Mouse (Mus musculus) liver, adult 2 months (tissue): ENCODE measurements at regions not wholly inside any gene's neighbourhood (a gene's known extent, or its start where the extent isn't known, plus 50 kb on each side); places are given as distances from the start of the nearest gene placed in this dataset.
A peak's percentile ranks its signal among the peaks of the same experiment; 100 is the strongest.

Experiments used
- DNase-seq: peaks from one replicate; pipeline ENCODE4 v3.0.0-alpha.2; 2011; ENCODE audit warnings: low read depth, low spot score; ENCODE audit errors: extremely low read depth
- H3K27ac ChIP-seq: fragments of 200-500 bp; replicated peaks from 2 replicates; pipeline ENCODE4 v1.5.1; 2012; ENCODE audit warnings: low read depth, mild to moderate bottlenecking, control low read depth, inconsistent platforms, low read length; ENCODE audit not compliant: insufficient read depth
- H3K27me3 ChIP-seq: fragments of 200-500 bp; 2 replicates; pipeline ENCODE4 v1.6.1; 2012; ENCODE audit warnings: mild to moderate bottlenecking, moderate library complexity, low read length, inconsistent platforms; ENCODE audit not compliant: control insufficient read depth, insufficient read depth
- H3K36me3 ChIP-seq: fragments of 200-500 bp; 2 replicates; pipeline ENCODE4 v1.6.1; 2012; ENCODE audit warnings: low read length, inconsistent platforms; ENCODE audit not compliant: control insufficient read depth, insufficient read depth
- H3K4me1 ChIP-seq: fragments of 200-500 bp; 2 replicates; pipeline ENCODE4 v1.6.1; 2011; ENCODE audit warnings: low read length; ENCODE audit not compliant: control insufficient read depth, insufficient read depth
- H3K4me3 ChIP-seq: fragments of 200-500 bp; 2 replicates; pipeline ENCODE4 v1.5.1; 2011; ENCODE audit warnings: low read depth, mild to moderate bottlenecking, control low read depth, low read length, moderate library complexity; ENCODE audit not compliant: insufficient read depth
- H3K79me2 ChIP-seq: fragments of 200-500 bp; 2 replicates; pipeline ENCODE4 v1.6.1; 2012; ENCODE audit warnings: inconsistent platforms, mild to moderate bottlenecking, low read length, moderate library complexity; ENCODE audit not compliant: control insufficient read depth, insufficient read depth
- H3K9ac ChIP-seq: fragments of 200-500 bp; 2 replicates; pipeline ENCODE4 v1.6.1; 2012; ENCODE audit warnings: low read depth, mild to moderate bottlenecking, control low read depth, inconsistent platforms, low read length
- CTCF ChIP-seq: fragments of 200-500 bp; IDR thresholded peaks from 2 replicates; pipeline ENCODE4 v1.5.1; 2011; ENCODE audit warnings: low read depth, low read length, control low read depth
- POLR2A ChIP-seq: fragments of 200-500 bp; IDR thresholded peaks from 2 replicates; pipeline ENCODE4 v1.6.1; 2011; ENCODE audit warnings: low read length, control low read depth; ENCODE audit not compliant: insufficient read depth; ENCODE audit errors: extremely low read depth
- WGBS: fragments of 180-500 bp; shearing (Covaris S2); methylation state at CpG from one replicate; pipeline ENCODE4 v1.1.7; 2018; 5-methylcytosine and 5-hydroxymethylcytosine counted together

GRCm38 (mm10) chr6:49999365-49999764, 110.7 kb upstream of the Mpp6 start:
- 91% methylated on average over 11 of the region's 11 CpGs for WGBS
- Histone ChIP-seq H3K27ac (no peak overlapping the region), H3K4me1 (no peaks in the 10 kb centered on the region), H3K9ac (no peak overlapping the region), H3K79me2 (no peaks in the 10 kb centered on the region), H3K27me3 (peaks cover 3% of the 10 kb centered on the region; the same call in 1 of the 2 replicates), H3K36me3 (no peaks in the 10 kb centered on the region), H3K4me3 (no peak overlapping the region)
- TF ChIP-seq POLR2A = no peak
- TF ChIP-seq CTCF = no peak
- DNase-seq = no peak

- no peak for DNase-seq
- H3K27me3 ChIP-seq = 0 out of 2 replicates have a peak, but pooled peaks cover 2% of the 10 kb centered on the region
- H3K79me2 ChIP-seq = no peaks in the 10 kb centered on the region
- no peak for TF ChIP-seq POLR2A
- TF ChIP-seq CTCF = no peak
- 90% methylated on average over 4 of the region's 4 CpGs for WGBS
- no peaks in the 10 kb centered on the region for H3K36me3 ChIP-seq
- H3K4me1 ChIP-seq = no peaks in the 10 kb centered on the region
- H3K4me3 ChIP-seq = no peak overlapping the region
- H3K27ac ChIP-seq = no peak overlapping the region
- H3K9ac ChIP-seq = no peak overlapping the region
Observed at GRCm38 (mm10) chr6:50008074-50008473, 102.0 kb upstream of the Mpp6 start.

- no peaks in the 10 kb centered on the region for H3K79me2 ChIP-seq
- no peak for DNase-seq
- no peak overlapping the region for H3K27ac ChIP-seq
- no peak overlapping the region for H3K4me3 ChIP-seq
- H3K27me3 ChIP-seq = 0 out of 2 replicates have a peak, but pooled peaks cover 2% of the 10 kb centered on the region
- no peak for TF ChIP-seq POLR2A
- TF ChIP-seq CTCF = no peak
- no peaks in the 10 kb centered on the region for H3K4me1 ChIP-seq
- no peaks in the 10 kb centered on the region for H3K36me3 ChIP-seq
- WGBS = 65% methylated on average over 3 of the region's 3 CpGs
- no peak overlapping the region for H3K9ac ChIP-seq
Observed at GRCm38 (mm10) chr6:50008869-50009268, 101.2 kb upstream of the Mpp6 start.

GRCm38 (mm10) chr6:50009339-50009738, 100.7 kb upstream of the Mpp6 start:
- H3K36me3 ChIP-seq = no peaks in the 10 kb centered on the region
- H3K4me1 ChIP-seq = no peaks in the 10 kb centered on the region
- 9% methylated on average over 7 of the region's 7 CpGs for WGBS
- DNase-seq = peak; percentile 61
- no peak overlapping the region for H3K9ac ChIP-seq
- TF ChIP-seq CTCF = no peak
- no peak for TF ChIP-seq POLR2A
- H3K27me3 ChIP-seq = 0 out of 2 replicates have a peak, but pooled peaks cover 2% of the 10 kb centered on the region
- no peaks in the 10 kb centered on the region for H3K79me2 ChIP-seq
- no peak overlapping the region for H3K4me3 ChIP-seq
- H3K27ac ChIP-seq = no peak overlapping the region

GRCm38 (mm10) chr6:50009856-50010255, 100.2 kb upstream of the Mpp6 start:
- DNase-seq = no peak
- H3K36me3 ChIP-seq = no peaks in the 10 kb centered on the region
- no peaks in the 10 kb centered on the region for H3K79me2 ChIP-seq
- H3K27ac ChIP-seq = no peak overlapping the region
- H3K4me3 ChIP-seq = no peak overlapping the region
- 84% methylated on average over 5 of the region's 5 CpGs for WGBS
- no peak overlapping the region for H3K9ac ChIP-seq
- TF ChIP-seq POLR2A (no peak), CTCF (no peak)
- no peaks in the 10 kb centered on the region for H3K4me1 ChIP-seq
- 0 out of 2 replicates have a peak, but pooled peaks cover 2% of the 10 kb centered on the region for H3K27me3 ChIP-seq

- Histone ChIP-seq H3K36me3 (no peaks in the 10 kb centered on the region), H3K27me3 (0 out of 2 replicates have a peak, but pooled peaks cover 2% of the 10 kb centered on the region), H3K27ac (no peak overlapping the region), H3K4me1 (no peaks in the 10 kb centered on the region), H3K4me3 (no peak overlapping the region), H3K79me2 (no peaks in the 10 kb centered on the region), H3K9ac (no peak overlapping the region)
- WGBS = 80% methylated on average over 12 of the region's 12 CpGs
- TF ChIP-seq CTCF (no peak), POLR2A (no peak)
- no peak for DNase-seq
Observed at GRCm38 (mm10) chr6:50011071-50011470, 99.0 kb upstream of the Mpp6 start.
